Mouse (Mus musculus): ENCODE results near the gene Nkx1-2. TPM values are rescaled to one million over a fixed set of nuclear protein-coding genes. Genes with fewer than 3 reads are reported as not detected.

The Nkx1-2 gene
- 0.06 and 0.10 TPM in 2 replicates for polyA plus RNA-seq (2015; fragmentation: Nextera tagmentation; extraction: Ambion mirVana)

DNA sequence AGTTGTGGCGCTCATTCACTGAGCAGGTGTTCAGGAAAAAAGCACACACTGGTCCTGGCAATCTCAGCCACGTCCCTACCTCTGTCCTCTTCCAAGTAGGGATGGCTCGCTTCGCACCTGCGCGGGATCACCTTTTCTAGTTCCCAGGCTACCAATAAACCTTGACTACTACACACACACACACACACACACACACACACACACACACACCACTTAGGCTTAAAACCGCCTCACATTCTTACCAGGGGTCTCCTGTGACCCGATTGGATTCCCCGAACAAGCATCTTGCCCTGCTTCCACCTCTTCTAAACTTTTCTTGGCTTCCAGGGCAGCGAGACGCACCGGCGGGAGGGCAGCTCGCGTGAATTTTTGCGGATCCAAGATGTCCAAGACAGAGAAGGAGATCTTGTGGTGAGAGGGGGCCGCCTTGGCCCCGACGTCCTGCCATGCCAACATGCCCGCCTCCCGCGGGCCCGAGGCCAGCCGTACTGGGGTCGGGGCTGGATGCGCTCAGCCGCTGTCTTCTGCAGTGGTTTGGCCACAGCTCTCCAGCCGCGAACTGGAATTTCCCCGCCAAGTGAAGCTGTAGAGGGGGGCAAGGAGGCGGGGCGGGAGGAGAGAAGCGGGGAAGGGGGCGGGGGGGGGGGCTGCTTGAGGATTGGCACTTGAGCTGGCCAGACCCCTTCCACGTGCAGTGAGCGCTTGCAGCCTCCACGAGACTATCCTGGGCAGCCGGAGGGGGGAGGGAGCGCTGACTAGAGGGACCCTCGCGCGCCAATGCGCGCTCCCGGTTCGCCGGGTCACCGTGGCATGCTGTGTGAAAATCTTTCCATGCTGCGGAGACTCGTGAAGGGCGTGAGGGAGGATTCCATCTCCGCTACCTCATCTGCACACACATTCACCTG, at the start of gene Nkx1-2:
Gene Nkx1-2 (minus strand): TSS at position 567 of the 905 bp plus-strand sequence.
- no peaks in the 10 kb centered on the region for H3K36me3 ChIP-seq
- H3K4me2 ChIP-seq: peak within 1 kb of the TSS; percentile 82
- H3K4me1 ChIP-seq: peaks cover 33% of the 10 kb centered on the region
- peaks cover 90% of the 10 kb centered on the region for H3K27me3 ChIP-seq
- no peak within 1 kb of the TSS for H3K27ac ChIP-seq
- peak within 1 kb of the TSS; percentile 40 for H3K4me3 ChIP-seq
- H3K9me3 ChIP-seq: no peaks in the 10 kb centered on the region
- under 1% methylated on average over 47 of the region's 52 CpGs for WGBS
- no peak within 1 kb of the TSS for H3K9ac ChIP-seq
- ATAC-seq (ENCODE audit: insufficient number of reproducible peaks, low FRiP score, low TSS enrichment, low read depth): no peak

DNA sequence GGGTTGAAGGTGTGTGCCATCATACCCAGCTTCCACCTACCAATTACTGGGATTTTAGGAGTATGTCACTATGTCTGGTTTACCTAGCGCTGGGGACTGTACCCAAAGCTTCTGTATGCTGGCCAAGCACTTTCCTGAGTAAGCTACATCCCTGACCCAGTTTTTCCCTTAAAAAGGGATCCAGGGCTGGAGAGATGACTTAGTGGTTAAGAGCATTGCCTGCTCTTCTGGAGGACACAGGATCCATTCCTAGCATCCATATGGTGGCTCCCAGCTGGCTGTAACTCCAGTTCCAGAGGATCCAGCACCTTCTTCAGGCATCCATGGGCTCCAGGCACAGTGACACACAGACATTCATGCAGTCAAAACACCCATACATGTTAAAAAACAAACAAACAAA, 47.1 kb upstream of the Nkx1-2 start:
- ATAC-seq (ENCODE audit: insufficient number of reproducible peaks, low FRiP score, low TSS enrichment, low read depth): no peak
- H3K9me3 ChIP-seq: no peaks in the 10 kb centered on the region
- H3K27me3 ChIP-seq: no peaks in the 10 kb centered on the region
- no peaks in the 10 kb centered on the region for H3K4me1 ChIP-seq
- H3K36me3 ChIP-seq: peaks cover 3% of the 10 kb centered on the region; the same call in 1 of the 2 replicates
- no peak overlapping the region for H3K27ac ChIP-seq
- no peak overlapping the region for H3K4me2 ChIP-seq
- no peak overlapping the region for H3K9ac ChIP-seq
- 100% methylated on average over 1 of the region's 1 CpGs for WGBS
- no peak overlapping the region for H3K4me3 ChIP-seq

DNA sequence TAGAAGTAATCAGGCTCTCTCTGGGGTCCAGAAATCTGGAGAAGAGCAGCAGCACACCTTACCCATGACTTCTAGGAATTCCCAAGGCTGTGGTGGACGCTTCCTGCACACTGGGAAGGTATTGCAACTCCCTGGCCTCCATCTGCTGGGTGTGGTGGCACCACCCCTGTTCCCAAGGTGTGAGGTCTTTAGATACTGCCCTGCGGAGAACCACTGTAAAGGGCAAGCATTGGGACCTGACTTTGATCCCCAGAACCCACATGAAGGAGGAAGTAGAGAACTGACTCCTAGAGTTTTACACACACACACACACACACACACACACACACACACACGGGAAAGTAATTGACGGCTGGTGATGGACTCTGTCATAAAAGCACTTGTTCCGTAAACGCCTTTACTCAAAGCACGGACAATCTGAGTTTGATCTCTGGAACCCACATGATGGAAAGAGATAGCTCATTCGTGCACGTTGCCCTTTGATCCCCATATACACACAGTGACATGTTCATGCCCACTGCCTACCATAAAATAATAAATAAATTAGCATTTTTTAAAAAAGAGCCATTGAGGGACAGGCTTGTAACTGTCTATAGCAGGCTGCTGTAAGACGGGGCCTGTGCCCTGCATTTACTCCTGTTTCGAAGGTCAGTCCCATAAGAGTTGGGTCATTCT, 45.3 kb upstream of the Nkx1-2 start:
- Histone ChIP-seq H3K9me3 (no peaks in the 10 kb centered on the region), H3K4me1 (no peaks in the 10 kb centered on the region), H3K9ac (no peak overlapping the region), H3K4me3 (no peak overlapping the region), H3K27ac (no peak overlapping the region), H3K27me3 (no peaks in the 10 kb centered on the region; the same call in 1 of the 2 replicates), H3K36me3 (no peaks in the 10 kb centered on the region), H3K4me2 (no peak overlapping the region)
- 61% methylated on average over 11 of the region's 11 CpGs for WGBS
- ATAC-seq (ENCODE audit: insufficient number of reproducible peaks, low FRiP score, low TSS enrichment, low read depth): no peak

DNA sequence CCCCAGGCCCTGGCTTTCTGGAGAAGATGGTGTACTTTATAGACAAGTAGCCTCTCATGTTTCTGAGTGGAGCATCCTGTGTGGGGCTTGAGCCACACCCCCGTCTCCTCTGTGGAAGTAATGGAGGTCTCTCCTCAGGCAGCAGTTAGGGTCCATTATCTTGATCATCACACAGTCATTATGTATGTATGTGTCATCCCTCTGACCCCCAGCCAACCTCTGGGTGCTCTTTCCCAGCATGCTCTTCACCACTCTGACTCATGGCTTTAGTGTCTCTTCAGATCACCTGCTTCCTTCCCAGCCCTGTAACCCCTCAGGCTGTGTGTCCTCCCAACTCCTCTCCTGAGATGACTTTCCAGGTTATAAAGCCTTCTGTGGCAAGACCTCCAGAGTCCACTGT, 42.2 kb upstream of the Nkx1-2 start:
- Histone ChIP-seq H3K9ac (no peak overlapping the region), H3K27me3 (no peaks in the 10 kb centered on the region; the same call in 1 of the 2 replicates), H3K4me3 (no peak overlapping the region), H3K27ac (no peak overlapping the region), H3K4me1 (peaks cover 4% of the 10 kb centered on the region), H3K9me3 (no peaks in the 10 kb centered on the region), H3K4me2 (no peak overlapping the region), H3K36me3 (no peaks in the 10 kb centered on the region)
- no peak for ATAC-seq (ENCODE audit: insufficient number of reproducible peaks, low FRiP score, low TSS enrichment, low read depth)
- WGBS: 77% methylated on average over 1 of the region's 1 CpGs

DNA sequence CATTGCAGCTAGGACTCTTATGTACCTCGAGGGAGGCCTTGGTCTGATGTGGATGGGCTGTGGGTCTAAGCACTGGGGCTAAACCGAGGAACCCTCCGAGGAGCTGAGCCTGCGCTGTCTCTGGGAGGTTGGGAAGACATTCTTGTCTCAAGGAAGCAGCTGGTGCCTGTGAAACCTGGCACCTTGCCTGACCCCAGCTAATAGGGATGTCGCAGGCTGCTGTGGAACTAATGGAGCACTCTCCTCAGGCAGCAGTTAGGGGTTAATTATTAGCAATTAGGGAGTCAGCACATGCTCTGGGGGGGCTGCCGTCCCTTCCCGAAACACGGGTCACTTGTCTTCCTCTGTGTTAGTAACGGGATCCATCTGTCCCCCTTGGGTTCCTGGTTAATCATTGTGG, 41.5 kb upstream of the Nkx1-2 start:
- 24% methylated on average over 9 of the region's 9 CpGs for WGBS
- Histone ChIP-seq H3K4me1 (peaks cover 4% of the 10 kb centered on the region), H3K4me3 (no peak overlapping the region), H3K27me3 (no peaks in the 10 kb centered on the region; the same call in 1 of the 2 replicates), H3K9ac (no peak overlapping the region), H3K27ac (no peak overlapping the region), H3K9me3 (no peaks in the 10 kb centered on the region), H3K4me2 (no peak overlapping the region), H3K36me3 (no peaks in the 10 kb centered on the region)
- no peak for ATAC-seq (ENCODE audit: insufficient number of reproducible peaks, low FRiP score, low TSS enrichment, low read depth)

DNA sequence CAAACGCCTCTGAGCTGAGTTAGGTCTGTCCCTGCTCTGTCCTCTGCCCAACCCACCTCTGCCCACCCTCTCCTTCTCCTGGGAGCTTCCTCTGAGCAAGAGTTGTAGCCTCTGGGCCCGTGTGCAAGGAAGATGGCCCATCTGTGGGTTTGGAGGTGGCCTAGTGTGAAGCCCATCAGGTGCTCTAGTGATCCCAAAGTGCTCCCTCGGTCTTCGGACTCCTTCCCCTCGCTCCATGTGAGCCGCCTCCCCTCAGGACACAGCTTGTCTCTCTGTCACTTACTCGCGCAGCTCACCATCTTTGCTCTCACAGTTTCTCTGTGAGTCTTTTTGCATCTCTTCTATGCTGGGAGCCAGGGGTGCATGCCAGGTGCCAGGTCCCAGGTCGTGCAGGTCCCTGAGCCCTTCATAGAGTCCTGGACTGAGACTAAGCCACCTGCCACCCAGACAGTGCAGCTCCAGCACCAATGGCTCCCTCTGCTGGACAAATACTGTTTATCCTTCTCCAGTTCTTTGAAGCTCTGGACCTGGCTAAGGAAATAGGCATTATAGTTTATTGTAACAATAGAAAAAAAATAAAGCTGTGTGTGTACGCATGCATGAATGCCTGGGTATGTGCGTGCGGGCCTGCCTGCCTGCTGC, 39.1 kb upstream of the Nkx1-2 start:
- 59% methylated on average over 12 of the region's 12 CpGs for WGBS
- H3K36me3 ChIP-seq: no peaks in the 10 kb centered on the region
- H3K9ac ChIP-seq: no peak overlapping the region
- ATAC-seq (ENCODE audit: insufficient number of reproducible peaks, low FRiP score, low TSS enrichment, low read depth): peak; percentile 70; the same call in 1 of the 2 replicates
- peaks cover 4% of the 10 kb centered on the region for H3K4me1 ChIP-seq
- no peaks in the 10 kb centered on the region for H3K9me3 ChIP-seq
- H3K4me2 ChIP-seq: no peak overlapping the region
- no peak overlapping the region for H3K4me3 ChIP-seq
- no peak overlapping the region for H3K27ac ChIP-seq
- H3K27me3 ChIP-seq: no peaks in the 10 kb centered on the region; the same call in 1 of the 2 replicates

DNA sequence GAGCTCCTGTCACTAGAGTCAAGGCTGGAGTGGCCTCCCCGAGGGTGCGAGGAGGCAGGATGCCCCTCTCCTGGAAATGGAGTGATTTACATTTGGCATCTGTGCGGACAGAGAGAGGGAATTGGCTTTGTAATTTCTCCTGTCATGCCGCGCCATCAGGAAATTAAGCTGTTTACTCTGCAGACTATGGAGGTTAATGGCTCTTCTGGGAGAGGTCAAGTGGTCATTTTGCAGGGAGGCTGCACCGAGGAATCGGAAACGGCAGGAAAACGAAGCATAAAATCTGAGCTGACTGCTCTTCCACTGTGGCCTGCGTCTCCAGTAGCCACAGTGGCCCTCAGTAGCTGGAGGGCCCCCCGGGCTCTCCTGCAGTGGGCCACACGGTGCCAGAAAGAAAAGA, 37.9 kb upstream of the Nkx1-2 start:
- no peak overlapping the region for H3K27ac ChIP-seq
- H3K4me3 ChIP-seq: no peak overlapping the region
- H3K27me3 ChIP-seq: no peaks in the 10 kb centered on the region; the same call in 1 of the 2 replicates
- no peak overlapping the region for H3K9ac ChIP-seq
- no peak for ATAC-seq (ENCODE audit: insufficient number of reproducible peaks, low FRiP score, low TSS enrichment, low read depth)
- no peak overlapping the region for H3K4me2 ChIP-seq
- H3K36me3 ChIP-seq: no peaks in the 10 kb centered on the region
- no peaks in the 10 kb centered on the region for H3K9me3 ChIP-seq
- peaks cover 4% of the 10 kb centered on the region for H3K4me1 ChIP-seq
- WGBS: 25% methylated on average over 12 of the region's 12 CpGs

DNA sequence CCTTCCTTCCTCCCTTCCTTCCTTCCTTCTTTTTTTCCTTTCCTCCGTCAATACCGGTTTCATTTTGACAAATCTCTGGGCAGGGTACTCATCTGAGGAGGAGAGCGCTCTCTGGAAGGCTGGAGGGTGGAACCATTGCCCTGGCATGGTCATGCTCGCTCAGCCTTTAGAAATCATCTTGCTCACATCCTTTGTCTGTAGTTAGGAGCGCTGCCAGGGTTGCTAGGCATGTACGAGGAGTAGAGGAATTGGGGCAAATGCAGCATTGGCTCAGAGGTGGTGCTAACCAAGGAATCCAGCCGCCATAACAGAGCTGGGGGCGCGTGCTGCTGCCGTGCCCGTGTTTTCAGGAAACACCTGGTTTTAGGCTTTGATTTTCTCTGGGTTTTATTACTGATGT, 31.9 kb upstream of the Nkx1-2 start:
- H3K4me3 ChIP-seq: no peak overlapping the region

DNA sequence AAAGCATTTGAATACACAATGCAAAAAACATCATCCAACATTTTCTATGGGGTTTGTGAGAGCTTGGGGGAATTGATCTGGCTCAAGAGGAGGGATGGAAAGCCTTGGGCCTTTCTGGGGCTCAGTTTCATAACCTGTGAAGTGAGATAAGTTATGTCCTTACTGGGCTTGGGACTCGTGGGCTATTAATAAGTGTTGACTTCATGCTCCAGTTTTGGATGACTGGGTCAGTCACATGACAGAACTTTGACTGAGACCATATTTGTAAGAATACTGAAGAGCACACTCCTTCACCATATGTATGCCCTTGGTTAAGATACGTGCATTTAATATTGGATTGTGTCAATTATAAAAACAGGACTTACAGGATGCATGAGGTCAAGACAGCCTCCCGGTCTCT, 28.0 kb upstream of the Nkx1-2 start:
- WGBS: 73% methylated on average over 3 of the region's 3 CpGs
- no peak overlapping the region for H3K4me2 ChIP-seq

More for the DNA sequence above, 31.9 kb upstream of the Nkx1-2 start:
- 72% methylated on average over 11 of the region's 11 CpGs for WGBS
- Histone ChIP-seq H3K9me3 (no peaks in the 10 kb centered on the region), H3K4me1 (no peaks in the 10 kb centered on the region), H3K36me3 (no peaks in the 10 kb centered on the region), H3K4me2 (no peak overlapping the region), H3K9ac (no peak overlapping the region), H3K27me3 (no peaks in the 10 kb centered on the region), H3K27ac (no peak overlapping the region)
- ATAC-seq (ENCODE audit: insufficient number of reproducible peaks, low FRiP score, low TSS enrichment, low read depth): no peak

DNA sequence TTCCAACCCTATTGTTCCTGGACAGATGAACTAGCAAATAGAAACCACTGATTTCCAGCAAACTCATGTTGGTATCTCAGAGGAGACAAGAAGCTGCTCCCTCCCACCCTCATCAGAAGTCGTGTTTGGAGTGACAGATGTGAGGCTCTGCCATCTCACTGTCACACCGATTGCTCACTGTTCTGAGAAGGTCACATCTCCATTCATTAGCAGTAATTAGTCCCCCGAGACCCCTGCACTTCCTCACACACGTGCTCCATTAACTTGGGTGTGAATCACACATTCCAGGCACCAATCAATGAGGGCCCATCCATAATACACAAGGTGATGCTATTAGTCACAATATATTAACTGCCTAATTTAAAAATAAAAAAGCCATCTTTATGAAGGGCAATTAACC, 26.7 kb upstream of the Nkx1-2 start:
- Histone ChIP-seq H3K9me3 (no peaks in the 10 kb centered on the region), H3K27ac (no peak overlapping the region), H3K27me3 (no peaks in the 10 kb centered on the region), H3K4me3 (no peak overlapping the region), H3K9ac (no peak overlapping the region), H3K36me3 (no peaks in the 10 kb centered on the region), H3K4me1 (no peaks in the 10 kb centered on the region), H3K4me2 (no peak overlapping the region)
- no peak for ATAC-seq (ENCODE audit: insufficient number of reproducible peaks, low FRiP score, low TSS enrichment, low read depth)
- 40% methylated on average over 4 of the region's 4 CpGs for WGBS

More for the DNA sequence above, 28.0 kb upstream of the Nkx1-2 start:
- no peak overlapping the region for H3K4me3 ChIP-seq
- H3K9me3 ChIP-seq: no peaks in the 10 kb centered on the region
- H3K27ac ChIP-seq: no peak overlapping the region
- H3K4me1 ChIP-seq: no peaks in the 10 kb centered on the region
- no peak for ATAC-seq (ENCODE audit: insufficient number of reproducible peaks, low FRiP score, low TSS enrichment, low read depth)
- H3K36me3 ChIP-seq: no peaks in the 10 kb centered on the region
- H3K27me3 ChIP-seq: no peaks in the 10 kb centered on the region
- no peak overlapping the region for H3K9ac ChIP-seq

DNA sequence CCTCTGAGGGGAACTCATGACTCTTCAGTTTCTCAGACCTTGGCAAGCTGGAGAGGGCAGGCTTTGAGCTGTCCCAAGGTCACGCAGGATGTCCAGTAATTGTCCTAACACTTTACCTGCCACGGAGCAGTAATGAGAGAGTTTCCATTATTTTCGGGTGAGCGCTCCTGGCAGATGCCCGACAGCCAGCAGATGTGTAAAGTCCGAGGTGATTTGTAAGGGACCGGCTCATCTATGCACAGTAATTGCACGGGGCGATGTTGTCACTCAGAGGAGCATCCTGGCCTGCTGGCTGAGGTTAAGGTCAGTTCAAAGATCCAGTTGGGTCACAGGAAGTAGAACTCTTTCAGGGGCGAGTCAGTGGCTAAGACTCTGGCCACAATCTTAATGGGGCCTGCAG, 24.7 kb upstream of the Nkx1-2 start:
- Histone ChIP-seq H3K36me3 (no peaks in the 10 kb centered on the region), H3K27ac (no peak overlapping the region), H3K27me3 (no peaks in the 10 kb centered on the region), H3K4me3 (no peak overlapping the region), H3K9me3 (no peaks in the 10 kb centered on the region), H3K4me1 (no peaks in the 10 kb centered on the region), H3K9ac (no peak overlapping the region), H3K4me2 (no peak overlapping the region)
- 73% methylated on average over 10 of the region's 10 CpGs for WGBS
- ATAC-seq (ENCODE audit: insufficient number of reproducible peaks, low FRiP score, low TSS enrichment, low read depth): no peak

All from limb, embryonic 15.5 days (tissue).